Mouse (Mus musculus) embryonic facial prominence, embryonic 14.5 days (tissue): ENCODE results near the gene Zfp853. TPM values are rescaled to one million over a fixed set of nuclear protein-coding genes. Genes with fewer than 3 reads are reported as not detected.
A peak's percentile ranks its signal among the peaks of the same experiment; 100 is the strongest.

Experiments
- ATAC-seq: fragments of 200-750 bp; cut with Nextera tagmentation; 2 replicates; pipeline ENCODE4 v1.8.0; 2017; ENCODE audit warnings: low read depth, moderate number of reproducible peaks, moderate TSS enrichment
- DNase-seq: peaks from one replicate; pipeline ENCODE4 v3.0.0-alpha.2; 2015; ENCODE audit warnings: low spot score
- H3K27ac ChIP-seq: fragments of 300-500 bp; sonication (generic); replicated peaks from 2 replicates; pipeline ENCODE4 v1.5.1; 2014; ENCODE audit warnings: low read depth, mild to moderate bottlenecking, low read length, moderate library complexity
- H3K27me3 ChIP-seq: fragments of 300-500 bp; sonication (generic); replicated peaks from 2 replicates; pipeline ENCODE4 v1.6.1; 2014; ENCODE audit warnings: low read length; ENCODE audit not compliant: control insufficient read depth, insufficient read depth
- H3K36me3 ChIP-seq: fragments of 300-500 bp; sonication (generic); 2 replicates; pipeline ENCODE4 v1.6.1; 2014; ENCODE audit warnings: low read length, mixed read lengths; ENCODE audit not compliant: control insufficient read depth, insufficient read depth
- H3K4me1 ChIP-seq: fragments of 300-500 bp; sonication (generic); 2 replicates; pipeline ENCODE4 v1.6.1; 2014; ENCODE audit warnings: antibody characterized with exemption, low read length; ENCODE audit not compliant: control insufficient read depth, insufficient read depth
- H3K4me2 ChIP-seq: fragments of 300-500 bp; sonication (generic); 2 replicates; pipeline ENCODE4 v1.6.1; 2014; ENCODE audit warnings: low read depth, mild to moderate bottlenecking, low read length, moderate library complexity, mixed read lengths
- H3K4me3 ChIP-seq: fragments of 300-500 bp; sonication (generic); 2 replicates; pipeline ENCODE4 v1.5.1; 2014; ENCODE audit warnings: low read depth, mild to moderate bottlenecking, low read length
- H3K9ac ChIP-seq: fragments of 300-500 bp; sonication (generic); 2 replicates; pipeline ENCODE4 v1.6.1; 2014; ENCODE audit warnings: low read depth, mild to moderate bottlenecking, low read length, moderate library complexity, mixed read lengths
- H3K9me3 ChIP-seq: fragments of 300-500 bp; sonication (generic); 2 replicates; pipeline ENCODE4 v1.6.1; 2016; ENCODE audit warnings: low read length; ENCODE audit not compliant: control insufficient read depth
- WGBS: fragments of 180-500 bp; shearing (Covaris S2); extraction: QIAGEN DNeasy Blood & Tissue Kit; methylation state at CpG from one replicate; pipeline ENCODE4 v1.1.7; 2014; 5-methylcytosine and 5-hydroxymethylcytosine counted together
- polyA plus RNA-seq: library from polyadenylated mRNA; unstranded; fragments of >200 nt; fragmentation: Nextera tagmentation; extraction: Ambion mirVana; gene quantifications from 2 replicates; pipeline ENCODE4 v1.2.1, GENCODE M21; 2014

Zfp853 gene
- 0.17 and 0.46 TPM in 2 replicates for polyA plus RNA-seq

- H3K27ac ChIP-seq, result no peak within 1 kb of the TSS
- peak; percentile 21; the same call in 1 of the 2 replicates for ATAC-seq
- H3K27me3 ChIP-seq, result peaks cover 57% of the 10 kb centered on the region
- peaks cover 2% of the 10 kb centered on the region; the same call in 1 of the 2 replicates for H3K36me3 ChIP-seq
- H3K4me3 ChIP-seq, result peak within 1 kb of the TSS; percentile 50
- no peaks in the 10 kb centered on the region for H3K9me3 ChIP-seq
- DNase-seq, result no peak
- 1% methylated on average over 16 of the region's 38 CpGs for WGBS
- peak within 1 kb of the TSS; percentile 66 for H3K9ac ChIP-seq
- peaks cover 7% of the 10 kb centered on the region for H3K4me1 ChIP-seq
- peak within 1 kb of the TSS; percentile 83 for H3K4me2 ChIP-seq
These were observed at the start of gene Zfp853 for GRCm38 (mm10) chr5:143293404-143293803. Zfp853 (minus strand) TSS chr5:143293623.

- Histone ChIP-seq H3K9ac (no peak overlapping the region), H3K27me3 (no peaks in the 10 kb centered on the region), H3K4me1 (no peaks in the 10 kb centered on the region), H3K4me3 (no peak overlapping the region), H3K4me2 (no peak overlapping the region), H3K36me3 (no peaks in the 10 kb centered on the region), H3K27ac (no peak overlapping the region), H3K9me3 (no peaks in the 10 kb centered on the region)
- DNase-seq, result no peak
- WGBS, result 50% methylated on average over 6 of the region's 6 CpGs
- ATAC-seq, result no peak
These were observed 46.2 kb upstream of the Zfp853 start for GRCm38 (mm10) chr5:143339603-143340002.

GRCm38 (mm10) chr5:143336559-143336958, 43.1 kb upstream of the Zfp853 start:
- Histone ChIP-seq H3K4me3 (no peak overlapping the region), H3K27me3 (no peaks in the 10 kb centered on the region), H3K27ac (no peak overlapping the region), H3K9me3 (no peaks in the 10 kb centered on the region), H3K4me1 (no peaks in the 10 kb centered on the region), H3K4me2 (no peak overlapping the region), H3K9ac (no peak overlapping the region), H3K36me3 (no peaks in the 10 kb centered on the region)
- 63% methylated on average over 6 of the region's 6 CpGs for WGBS
- DNase-seq, result no peak
- no peak for ATAC-seq

- DNase-seq, result no peak
- Histone ChIP-seq H3K27ac (no peak overlapping the region), H3K4me3 (no peak overlapping the region), H3K36me3 (no peaks in the 10 kb centered on the region), H3K9ac (no peak overlapping the region), H3K9me3 (no peaks in the 10 kb centered on the region), H3K27me3 (no peaks in the 10 kb centered on the region), H3K4me2 (no peak overlapping the region), H3K4me1 (peaks cover under 1% of the 10 kb centered on the region; the same call in 1 of the 2 replicates)
- WGBS, result 76% methylated on average over 7 of the region's 7 CpGs
- ATAC-seq, result no peak
These were observed 41.7 kb upstream of the Zfp853 start for GRCm38 (mm10) chr5:143335089-143335460.

- ATAC-seq, result no peak
- H3K4me2 ChIP-seq, result peak overlapping the region; percentile 10; the same call in 1 of the 2 replicates
- 65% methylated on average over 14 of the region's 14 CpGs for WGBS
These were observed 41.1 kb upstream of the Zfp853 start for GRCm38 (mm10) chr5:143334418-143335088.

GRCm38 (mm10) chr5:143333872-143334271, 40.4 kb upstream of the Zfp853 start:
- Histone ChIP-seq H3K4me1 (peaks cover 5% of the 10 kb centered on the region), H3K27ac (no peak overlapping the region), H3K9me3 (no peaks in the 10 kb centered on the region), H3K4me3 (no peak overlapping the region), H3K27me3 (no peaks in the 10 kb centered on the region), H3K36me3 (no peaks in the 10 kb centered on the region), H3K9ac (0 out of 2 replicates have a peak overlapping the region, but pooled peaks have one; percentile 27), H3K4me2 (peak overlapping the region; percentile 10; the same call in 1 of the 2 replicates)
- 16% methylated on average over 5 of the region's 5 CpGs for WGBS
- DNase-seq (peak; percentile 77), ATAC-seq (no peak)

More at GRCm38 (mm10) chr5:143334418-143335088, 41.1 kb upstream of the Zfp853 start:
- H3K9ac ChIP-seq, result no peak overlapping the region
- DNase-seq, result no peak
- H3K4me1 ChIP-seq, result peaks cover 5% of the 10 kb centered on the region
- H3K9me3 ChIP-seq, result no peaks in the 10 kb centered on the region
- no peak overlapping the region for H3K4me3 ChIP-seq
- no peaks in the 10 kb centered on the region for H3K36me3 ChIP-seq
- H3K27ac ChIP-seq, result no peak overlapping the region
- no peaks in the 10 kb centered on the region for H3K27me3 ChIP-seq

GRCm38 (mm10) chr5:143328690-143329495, 35.5 kb upstream of the Zfp853 start, which contains the start of gene Zdhhc4:
Zdhhc4 (minus strand) TSS chr5:143329256.
- WGBS, result 1% methylated on average over 26 of the region's 57 CpGs
- H3K27ac ChIP-seq, result peak within 1 kb of the TSS; percentile 83
- ATAC-seq, result peak; percentile 73
- H3K4me2 ChIP-seq, result peak within 1 kb of the TSS; percentile 91
- H3K27me3 ChIP-seq, result no peaks in the 10 kb centered on the region
- H3K9me3 ChIP-seq, result no peaks in the 10 kb centered on the region
- peak within 1 kb of the TSS; percentile 77 for H3K4me3 ChIP-seq
- H3K36me3 ChIP-seq, result peaks cover 18% of the 10 kb centered on the region
- peak; percentile 95 for DNase-seq
- peak within 1 kb of the TSS; percentile 92 for H3K9ac ChIP-seq
- H3K4me1 ChIP-seq, result peaks cover 13% of the 10 kb centered on the region

GRCm38 (mm10) chr5:143317288-143317610, 23.8 kb upstream of the Zfp853 start:
- H3K4me2 ChIP-seq, result no peak overlapping the region
- peaks cover 12% of the 10 kb centered on the region; the same call in 1 of the 2 replicates for H3K4me1 ChIP-seq
- peaks cover 68% of the 10 kb centered on the region for H3K36me3 ChIP-seq
- H3K9ac ChIP-seq, result no peak overlapping the region
- H3K9me3 ChIP-seq, result no peaks in the 10 kb centered on the region
- ATAC-seq, result no peak
- H3K27ac ChIP-seq, result no peak overlapping the region
- H3K27me3 ChIP-seq, result no peaks in the 10 kb centered on the region
- H3K4me3 ChIP-seq, result no peak overlapping the region
- WGBS, result 85% methylated on average over 8 of the region's 8 CpGs
- no peak for DNase-seq
